Mouse (Mus musculus): ENCODE data around the gene Pde4a. TPM values are rescaled to one million over a fixed set of nuclear protein-coding genes. Genes with fewer than 3 reads are reported as not detected.
"Not testable (repeated sequence)": the region's sequence is repeated elsewhere in the genome, so short reads cannot be mapped to it uniquely, and the experiment has no call there.

The Pde4a gene
- polyA plus RNA-seq, 1 experiment from 2014 or later: 6.5 TPM

DNA sequence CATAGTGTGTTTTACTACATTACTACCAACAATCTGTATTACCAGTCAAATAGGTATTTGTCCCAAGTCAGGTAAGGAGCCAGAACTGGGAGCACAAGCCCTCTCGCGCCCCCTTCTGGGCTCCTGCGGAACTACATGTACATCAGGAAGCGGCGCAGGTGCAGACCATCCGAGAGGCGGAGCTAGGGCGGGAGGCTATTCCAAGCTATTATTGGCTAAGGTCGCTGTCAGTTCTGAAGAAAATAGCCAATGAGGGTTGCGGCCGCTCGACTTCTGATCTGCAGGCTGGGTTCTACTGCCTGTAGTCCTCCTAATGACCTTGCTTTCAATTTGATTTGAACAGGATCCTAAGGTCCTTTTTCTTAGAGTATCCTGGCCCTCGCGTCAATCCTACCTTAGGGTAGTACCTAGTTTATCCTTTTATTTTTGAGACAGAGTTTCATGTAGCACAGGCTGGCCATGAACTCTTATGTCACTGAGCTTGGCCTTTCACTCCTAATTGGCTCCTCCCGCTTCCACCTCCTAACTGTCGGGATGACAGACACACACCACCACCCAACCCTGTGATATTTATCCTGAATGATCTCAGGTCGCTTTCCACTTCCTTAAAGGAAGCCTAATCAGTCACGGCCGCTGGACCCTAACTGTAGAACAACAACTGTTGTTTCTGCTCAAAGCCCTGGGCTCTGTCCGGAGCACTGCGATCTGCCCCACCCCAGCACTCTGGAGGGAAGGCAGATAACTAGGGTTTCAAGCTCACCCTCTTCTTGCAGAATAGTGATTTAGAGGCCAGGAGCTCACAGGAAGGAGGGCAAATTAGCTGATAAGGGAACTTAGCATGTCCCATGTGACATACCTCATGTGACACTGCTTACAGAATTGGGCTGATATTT, 55.2 kb downstream of the Pde4a start:
- H3K4me1 ChIP-seq (ENCODE audit: control insufficient read depth, insufficient read depth, low read length): peaks cover 4% of the 10 kb centered on the region; the same call in 1 of the 2 replicates
- H3K9me3 ChIP-seq (ENCODE audit: control insufficient read depth, low read length): no peaks in the 10 kb centered on the region; the same call in 1 of the 2 replicates
- no peak overlapping the region for H3K27ac ChIP-seq (ENCODE audit: low read depth, low read length)
- peak overlapping the region; percentile 13; the same call in 1 of the 2 replicates for H3K4me3 ChIP-seq (ENCODE audit: low read depth, low read length)
- peak overlapping the region; percentile 38 for H3K4me2 ChIP-seq
- H3K9ac ChIP-seq (ENCODE audit: low read length): peak overlapping the region; percentile 36
- 14% methylated on average over 21 of the region's 21 CpGs for WGBS
- no peaks in the 10 kb centered on the region for H3K36me3 ChIP-seq (ENCODE audit: control insufficient read depth, insufficient read depth, low read length)
- peak; percentile 87 for ATAC-seq (ENCODE audit: low FRiP score)
- DNase-seq (ENCODE audit: low spot score, missing footprints): peak; percentile 98
- H3K27me3 ChIP-seq (ENCODE audit: control insufficient read depth, insufficient read depth, low read length): no peaks in the 10 kb centered on the region; the same call in 1 of the 2 replicates

DNA sequence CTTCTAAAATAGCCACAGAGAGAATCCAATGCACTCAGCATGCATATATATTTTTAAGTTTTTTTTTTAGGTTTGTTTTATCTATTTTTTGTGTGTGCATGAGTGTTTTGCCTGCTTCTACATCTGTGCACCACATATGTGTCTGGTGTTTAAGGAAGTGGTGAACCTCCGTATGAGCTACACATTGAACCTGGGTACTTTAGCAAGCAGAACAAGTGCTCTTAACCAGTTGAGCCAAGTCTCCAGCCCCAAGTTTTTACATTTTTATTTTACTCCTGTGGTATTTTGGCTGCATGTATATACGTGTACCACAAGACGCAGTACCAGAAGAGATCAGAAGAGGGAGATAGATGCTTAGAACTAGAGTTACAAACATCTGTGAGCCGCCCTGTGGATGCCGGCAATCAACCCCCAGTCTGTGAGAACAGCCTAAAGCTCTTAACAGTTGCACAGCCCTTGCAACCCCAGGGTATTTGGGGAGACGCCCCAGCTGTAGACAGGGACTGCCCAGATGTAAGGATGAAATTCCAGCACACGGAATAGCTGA, 55.9 kb downstream of the Pde4a start:
- peaks cover 4% of the 10 kb centered on the region; the same call in 1 of the 2 replicates for H3K4me1 ChIP-seq (ENCODE audit: control insufficient read depth, insufficient read depth, low read length)
- H3K9ac ChIP-seq (ENCODE audit: low read length): no peak overlapping the region
- WGBS: 16% methylated on average over 7 of the region's 7 CpGs
- no peaks in the 10 kb centered on the region for H3K36me3 ChIP-seq (ENCODE audit: control insufficient read depth, insufficient read depth, low read length)
- DNase-seq (ENCODE audit: low spot score, missing footprints) (no peak), ATAC-seq (ENCODE audit: low FRiP score) (0 out of 2 replicates have a peak, but pooled peaks have one; percentile 25)
- no peaks in the 10 kb centered on the region; the same call in 1 of the 2 replicates for H3K27me3 ChIP-seq (ENCODE audit: control insufficient read depth, insufficient read depth, low read length)
- H3K4me2 ChIP-seq: no peak overlapping the region
- H3K9me3 ChIP-seq (ENCODE audit: control insufficient read depth, low read length): no peaks in the 10 kb centered on the region; the same call in 1 of the 2 replicates
- H3K4me3 ChIP-seq (ENCODE audit: low read depth, low read length): no peak overlapping the region
- H3K27ac ChIP-seq (ENCODE audit: low read depth, low read length): no peak overlapping the region

DNA sequence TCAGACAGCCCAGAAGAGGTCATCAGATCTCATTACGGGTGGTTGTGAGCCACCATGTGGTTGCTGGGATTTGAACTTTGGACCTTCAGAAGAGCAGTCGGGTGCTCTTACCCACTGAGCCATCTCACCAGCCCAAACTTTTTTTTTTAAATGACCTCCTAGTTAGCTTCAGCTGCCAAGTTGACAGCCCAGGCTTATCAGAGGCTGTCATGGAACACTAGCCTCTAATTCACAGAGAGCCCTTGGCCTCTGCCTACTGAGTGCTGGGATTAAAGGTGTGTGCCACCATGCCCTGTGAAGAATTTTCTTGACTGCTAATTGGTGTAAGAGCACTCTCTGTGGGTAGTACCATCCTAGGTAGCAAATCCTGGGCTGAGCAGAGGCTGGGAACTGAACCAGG, 58.0 kb downstream of the Pde4a start:
- H3K4me2 ChIP-seq; H3K4me3 ChIP-seq (ENCODE audit: low read depth, low read length); H3K9me3 ChIP-seq (ENCODE audit: control insufficient read depth, low read length); H3K27me3 ChIP-seq (ENCODE audit: control insufficient read depth, insufficient read depth, low read length); H3K4me1 ChIP-seq (ENCODE audit: control insufficient read depth, insufficient read depth, low read length); H3K27ac ChIP-seq (ENCODE audit: low read depth, low read length); H3K9ac ChIP-seq (ENCODE audit: low read length); H3K36me3 ChIP-seq (ENCODE audit: control insufficient read depth, insufficient read depth, low read length); DNase-seq (ENCODE audit: low spot score, missing footprints); ATAC-seq (ENCODE audit: low FRiP score): not testable (repeated sequence)
- WGBS: 100% methylated on average over 1 of the region's 2 CpGs

DNA sequence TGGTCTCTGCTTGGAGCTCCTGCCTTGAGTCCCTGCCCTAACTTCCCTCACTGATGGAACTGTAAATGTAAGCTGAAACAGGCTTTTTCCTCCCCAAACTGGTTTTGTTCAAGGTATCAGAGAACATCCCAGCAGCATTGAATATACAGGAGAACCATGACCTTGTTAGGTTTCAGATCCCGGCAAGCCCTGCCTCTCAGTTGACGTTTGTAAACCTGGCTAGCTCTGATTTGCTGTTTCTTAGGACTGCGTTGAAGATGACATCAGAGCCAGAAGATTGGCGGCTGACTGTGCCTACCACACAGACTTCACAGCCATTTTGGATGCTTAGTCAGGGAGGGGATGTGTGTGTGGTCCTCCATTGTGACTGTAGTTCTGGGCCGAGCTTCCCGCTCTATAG, 58.4 kb downstream of the Pde4a start:
- Histone ChIP-seq H3K27me3 (ENCODE audit: control insufficient read depth, insufficient read depth, low read length) (no peaks in the 10 kb centered on the region; the same call in 1 of the 2 replicates), H3K4me2 (no peak overlapping the region), H3K4me1 (ENCODE audit: control insufficient read depth, insufficient read depth, low read length) (peaks cover 4% of the 10 kb centered on the region; the same call in 1 of the 2 replicates), H3K4me3 (ENCODE audit: low read depth, low read length) (no peak overlapping the region), H3K9ac (ENCODE audit: low read length) (no peak overlapping the region), H3K9me3 (ENCODE audit: control insufficient read depth, low read length) (no peaks in the 10 kb centered on the region; the same call in 1 of the 2 replicates), H3K36me3 (ENCODE audit: control insufficient read depth, insufficient read depth, low read length) (no peaks in the 10 kb centered on the region), H3K27ac (ENCODE audit: low read depth, low read length) (no peak overlapping the region)
- DNase-seq (ENCODE audit: low spot score, missing footprints): no peak
- WGBS: 94% methylated on average over 6 of the region's 6 CpGs
- ATAC-seq (ENCODE audit: low FRiP score): no peak

DNA sequence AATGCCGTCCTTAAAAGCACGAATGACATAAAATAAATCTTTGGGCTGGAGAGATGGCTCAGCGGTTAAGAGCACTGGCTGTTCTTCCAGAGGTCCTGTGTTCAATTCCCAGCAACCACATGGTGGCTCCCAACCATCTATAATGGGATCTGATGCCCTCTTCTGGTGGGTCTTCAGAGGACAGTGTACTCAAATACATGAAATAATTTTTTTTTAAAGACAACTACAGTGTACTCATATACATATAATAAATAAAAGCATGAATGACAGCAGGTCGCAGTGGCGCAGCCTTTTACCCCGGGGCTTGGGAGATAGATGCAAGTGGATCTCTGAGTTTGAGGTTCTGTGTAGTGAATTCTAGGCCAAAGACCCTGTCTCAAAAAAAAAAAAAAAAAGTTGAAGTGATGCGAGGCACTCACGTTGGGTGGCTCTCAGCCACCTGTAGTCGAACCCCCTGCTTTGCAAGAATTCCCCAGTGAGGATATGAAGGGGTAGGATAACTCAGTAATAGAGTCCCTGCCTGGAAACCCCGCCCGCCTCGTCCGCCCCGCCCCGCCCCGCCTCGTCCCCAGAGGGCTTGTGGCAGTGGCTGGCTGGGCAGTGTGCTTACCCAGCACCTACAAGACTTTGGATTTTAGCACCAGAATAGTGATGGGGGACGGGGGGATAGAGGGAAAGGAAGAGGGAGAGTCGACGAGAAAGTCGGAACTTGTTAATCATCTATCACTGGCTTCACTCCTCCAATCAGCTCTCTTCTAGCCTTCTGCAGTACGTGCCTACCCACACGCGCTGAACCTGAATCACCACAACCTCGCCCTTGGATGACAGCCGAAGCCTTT, 59.3 kb downstream of the Pde4a start:
- DNase-seq (ENCODE audit: low spot score, missing footprints): no peak
- H3K9me3 ChIP-seq (ENCODE audit: control insufficient read depth, low read length): no peaks in the 10 kb centered on the region; the same call in 1 of the 2 replicates
- ATAC-seq (ENCODE audit: low FRiP score): no peak; the same call in 1 of the 2 replicates
- 24% methylated on average over 26 of the region's 26 CpGs for WGBS
- H3K27ac ChIP-seq (ENCODE audit: low read depth, low read length): no peak overlapping the region
- H3K9ac ChIP-seq (ENCODE audit: low read length): no peak overlapping the region
- H3K4me2 ChIP-seq: peak overlapping the region; percentile 30
- no peaks in the 10 kb centered on the region; the same call in 1 of the 2 replicates for H3K27me3 ChIP-seq (ENCODE audit: control insufficient read depth, insufficient read depth, low read length)
- H3K4me1 ChIP-seq (ENCODE audit: control insufficient read depth, insufficient read depth, low read length): peaks cover 4% of the 10 kb centered on the region; the same call in 1 of the 2 replicates
- no peak overlapping the region for H3K4me3 ChIP-seq (ENCODE audit: low read depth, low read length)
- no peaks in the 10 kb centered on the region for H3K36me3 ChIP-seq (ENCODE audit: control insufficient read depth, insufficient read depth, low read length)

DNA sequence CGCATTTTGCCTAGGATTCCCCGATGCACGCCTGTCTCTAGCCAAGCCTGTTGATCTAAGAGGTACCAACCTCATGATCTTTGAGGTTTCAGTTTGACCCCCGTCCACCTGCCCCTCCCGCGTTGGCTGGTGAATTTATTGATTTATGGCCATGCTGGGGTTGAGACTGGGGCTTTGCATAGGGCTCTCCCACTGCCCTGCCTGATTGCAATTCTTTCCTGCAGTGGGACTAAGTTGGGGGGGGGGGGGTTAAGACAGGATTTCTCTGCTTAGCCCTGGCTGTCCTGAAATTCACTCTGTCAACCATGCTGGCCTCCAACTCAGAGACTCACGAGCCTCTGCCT, 59.9 kb downstream of the Pde4a start:
- no peak overlapping the region for H3K4me3 ChIP-seq (ENCODE audit: low read depth, low read length)
- peak overlapping the region; percentile 30 for H3K4me2 ChIP-seq
- peaks cover 4% of the 10 kb centered on the region; the same call in 1 of the 2 replicates for H3K4me1 ChIP-seq (ENCODE audit: control insufficient read depth, insufficient read depth, low read length)
- H3K27me3 ChIP-seq (ENCODE audit: control insufficient read depth, insufficient read depth, low read length): no peaks in the 10 kb centered on the region; the same call in 1 of the 2 replicates
- WGBS: 21% methylated on average over 7 of the region's 7 CpGs
- no peak for DNase-seq (ENCODE audit: low spot score, missing footprints)
- no peaks in the 10 kb centered on the region for H3K36me3 ChIP-seq (ENCODE audit: control insufficient read depth, insufficient read depth, low read length)
- H3K9ac ChIP-seq (ENCODE audit: low read length): no peak overlapping the region
- H3K27ac ChIP-seq (ENCODE audit: low read depth, low read length): no peak overlapping the region
- no peak for ATAC-seq (ENCODE audit: low FRiP score)
- H3K9me3 ChIP-seq (ENCODE audit: control insufficient read depth, low read length): no peaks in the 10 kb centered on the region

DNA sequence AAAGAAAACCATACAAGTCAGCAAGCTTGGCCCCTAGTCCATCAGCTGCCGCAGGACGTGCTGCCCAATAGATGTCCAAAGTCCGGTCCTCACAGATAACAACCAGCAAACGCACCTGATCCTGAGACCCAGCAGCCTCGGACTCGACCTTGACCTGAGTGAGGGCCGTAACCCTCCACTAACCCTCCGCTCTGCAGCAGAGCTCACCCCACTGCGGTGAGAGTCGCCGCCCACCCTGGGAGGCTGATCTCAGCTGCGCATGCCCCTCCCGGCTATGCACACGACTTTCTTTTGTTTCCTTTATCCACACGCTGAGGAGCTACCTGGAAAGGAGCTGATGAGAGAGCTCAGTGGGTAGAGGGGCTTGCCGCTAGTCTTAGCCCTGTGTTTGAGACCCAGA, 61.8 kb downstream of the Pde4a start:
- H3K9ac ChIP-seq (ENCODE audit: low read length): 0 out of 2 replicates have a peak overlapping the region, but pooled peaks have one; percentile 21
- no peaks in the 10 kb centered on the region; the same call in 1 of the 2 replicates for H3K27me3 ChIP-seq (ENCODE audit: control insufficient read depth, insufficient read depth, low read length)
- DNase-seq (ENCODE audit: low spot score, missing footprints) (no peak), ATAC-seq (ENCODE audit: low FRiP score) (no peak)
- H3K9me3 ChIP-seq (ENCODE audit: control insufficient read depth, low read length): no peaks in the 10 kb centered on the region
- H3K4me1 ChIP-seq (ENCODE audit: control insufficient read depth, insufficient read depth, low read length): no peaks in the 10 kb centered on the region
- H3K4me3 ChIP-seq (ENCODE audit: low read depth, low read length): peak overlapping the region; percentile 3
- no peak overlapping the region for H3K27ac ChIP-seq (ENCODE audit: low read depth, low read length)
- H3K36me3 ChIP-seq (ENCODE audit: control insufficient read depth, insufficient read depth, low read length): no peaks in the 10 kb centered on the region
- peak overlapping the region; percentile 12; the same call in 1 of the 2 replicates for H3K4me2 ChIP-seq
- WGBS: 18% methylated on average over 16 of the region's 16 CpGs

DNA sequence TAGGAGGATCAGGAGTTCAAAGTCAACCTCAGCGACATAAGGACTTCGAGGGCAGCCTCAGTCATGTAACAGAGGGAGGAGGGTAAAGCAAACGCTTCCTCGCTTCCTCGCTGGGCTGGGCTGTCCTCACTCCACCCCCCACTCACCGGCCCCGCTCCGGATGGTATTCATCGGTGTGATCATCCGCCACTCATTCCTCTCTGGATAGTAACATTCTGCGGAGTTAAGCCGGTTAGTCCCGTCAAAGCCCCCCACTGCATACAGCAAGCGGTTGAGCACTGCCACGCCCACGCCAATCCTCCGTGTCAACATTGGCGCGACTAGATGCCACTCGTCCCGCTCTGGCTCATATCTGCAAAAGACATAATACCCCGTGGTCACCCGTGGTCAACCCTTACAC, 66.0 kb downstream of the Pde4a start:
- no peaks in the 10 kb centered on the region for H3K4me1 ChIP-seq (ENCODE audit: control insufficient read depth, insufficient read depth, low read length)
- H3K27me3 ChIP-seq (ENCODE audit: control insufficient read depth, insufficient read depth, low read length): no peaks in the 10 kb centered on the region
- H3K9ac ChIP-seq (ENCODE audit: low read length): no peak overlapping the region
- no peaks in the 10 kb centered on the region for H3K9me3 ChIP-seq (ENCODE audit: control insufficient read depth, low read length)
- WGBS: 42% methylated on average over 23 of the region's 23 CpGs
- no peak overlapping the region for H3K4me3 ChIP-seq (ENCODE audit: low read depth, low read length)
- no peaks in the 10 kb centered on the region; the same call in 1 of the 2 replicates for H3K36me3 ChIP-seq (ENCODE audit: control insufficient read depth, insufficient read depth, low read length)
- ATAC-seq (ENCODE audit: low FRiP score) (no peak), DNase-seq (ENCODE audit: low spot score, missing footprints) (no peak)
- H3K4me2 ChIP-seq: no peak overlapping the region
- H3K27ac ChIP-seq (ENCODE audit: low read depth, low read length): no peak overlapping the region

Data from midbrain, embryonic 11.5 days (tissue).